Mouse (Mus musculus): Measurements from ENCODE around the gene Galnt10.

Galnt10 gene

DNA sequence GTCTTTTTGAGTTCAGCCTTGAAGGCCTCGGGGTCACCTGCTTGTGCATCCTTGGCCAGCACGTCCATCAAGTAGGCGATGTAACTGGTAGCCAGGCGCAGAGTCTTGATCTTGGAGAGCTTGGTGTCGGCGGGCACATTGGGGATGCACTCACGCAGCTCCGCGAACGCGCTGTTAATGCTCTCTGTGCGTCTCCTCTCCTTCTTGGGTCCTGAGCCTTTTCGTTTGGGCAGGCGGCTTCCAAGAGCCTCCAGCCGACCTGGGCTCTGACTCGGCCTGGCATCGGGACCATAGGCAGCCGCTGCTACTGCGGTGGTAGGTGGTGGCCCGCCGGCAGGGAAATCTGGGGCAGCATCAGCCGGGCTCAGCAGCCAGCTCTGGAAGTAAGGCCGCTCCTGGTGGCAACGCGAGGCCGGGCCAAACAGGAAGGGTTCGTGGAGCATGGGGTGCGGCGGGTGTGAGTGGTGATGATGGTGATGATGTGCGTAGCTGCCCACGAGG is 186.1 kb downstream of the Galnt10 start:
- DNase-seq = no peak

- DNase-seq = no peak
Observed at GRCm38 (mm10) chr11:57831861-57832260, 186.6 kb downstream of the Galnt10 start.

DNA sequence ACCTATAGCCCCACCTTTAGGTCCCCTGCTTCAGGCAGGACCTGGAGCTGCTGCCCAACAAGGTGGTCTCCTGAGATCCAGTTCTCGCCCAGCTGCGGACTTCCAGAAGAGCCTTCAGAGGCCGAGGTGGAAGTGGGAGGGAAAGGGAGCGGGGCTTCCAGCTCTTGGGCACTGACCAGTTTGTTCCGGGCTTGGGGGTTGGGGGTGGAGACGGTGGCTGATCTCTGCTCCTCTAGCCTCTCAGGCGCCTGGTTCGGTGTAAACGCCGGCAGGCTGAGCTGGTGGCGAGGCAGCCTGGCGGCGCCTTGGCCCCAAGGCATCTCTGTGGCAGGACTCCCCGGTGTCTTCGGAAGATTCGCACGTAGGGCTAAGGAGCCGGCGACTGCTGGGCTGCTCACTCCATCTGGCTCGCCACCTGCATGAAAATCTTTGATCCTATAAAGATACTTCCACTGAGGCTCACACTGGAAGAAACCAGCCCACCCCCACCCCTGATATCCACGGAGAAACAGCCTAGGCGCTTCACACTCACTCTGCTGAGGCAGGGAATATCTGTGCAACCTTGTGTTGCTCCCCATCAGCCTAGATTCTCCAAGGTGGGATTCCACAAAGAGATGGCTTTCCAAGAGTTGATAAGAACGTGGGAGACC is 187.4 kb downstream of the Galnt10 start, which contains the start of gene Hand1:
Gene Hand1, minus strand, starts transcription at position 267 of the 650 bp plus-strand sequence.
- DNase-seq = no peak

DNA sequence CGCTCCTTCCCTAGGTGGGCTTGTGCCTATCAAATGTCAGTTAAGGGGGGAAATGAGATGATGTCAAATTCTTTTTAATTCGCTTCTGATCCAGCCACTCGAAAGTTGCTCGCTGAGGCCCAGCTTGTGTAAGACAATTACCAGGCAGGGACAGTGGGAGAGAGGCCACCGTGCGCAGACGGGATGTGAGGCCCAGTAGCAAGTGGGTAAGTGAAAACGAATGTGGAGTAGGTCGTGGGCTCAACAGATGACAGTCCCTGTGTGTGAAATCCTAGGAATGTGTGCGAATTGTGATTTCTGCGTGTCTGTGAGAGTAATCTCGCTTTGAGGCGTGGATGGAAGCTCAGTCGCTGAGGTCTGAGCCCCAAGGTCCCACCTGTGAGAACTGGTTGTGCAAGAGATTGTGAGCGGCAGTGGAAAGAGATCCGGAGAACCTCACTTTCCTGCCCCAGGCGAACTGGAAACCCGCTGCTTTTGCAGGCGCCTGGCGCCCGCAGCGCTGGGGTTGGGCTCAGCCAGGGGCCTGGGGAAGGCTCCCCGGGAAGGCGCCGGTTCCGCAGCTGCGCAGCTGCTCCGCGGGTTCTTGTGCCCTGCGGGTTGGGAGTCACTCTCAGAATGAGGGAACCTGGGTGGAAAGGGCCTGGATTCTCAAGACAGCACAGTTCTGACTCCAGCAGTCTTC is 188.2 kb downstream of the Galnt10 start:
- no peak for DNase-seq

DNA sequence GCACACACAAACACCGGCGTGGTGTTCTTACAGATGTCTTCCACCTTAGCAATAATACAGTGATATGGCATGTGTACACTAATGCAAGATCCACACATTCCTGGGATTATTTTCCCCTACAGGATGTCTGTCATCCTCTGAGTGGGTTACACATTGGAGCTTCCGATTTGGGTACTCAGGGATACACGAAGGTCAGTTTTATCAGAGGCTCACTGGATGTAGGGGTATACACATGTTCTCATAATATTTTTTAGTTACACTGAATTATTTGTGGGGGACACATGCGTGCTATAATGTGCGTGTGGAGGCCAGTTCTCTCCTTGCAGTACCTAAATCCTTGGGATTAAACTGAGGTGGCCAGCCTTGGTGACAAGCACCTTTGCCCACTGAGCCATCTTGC is 188.8 kb downstream of the Galnt10 start:
- no peak for DNase-seq

DNA sequence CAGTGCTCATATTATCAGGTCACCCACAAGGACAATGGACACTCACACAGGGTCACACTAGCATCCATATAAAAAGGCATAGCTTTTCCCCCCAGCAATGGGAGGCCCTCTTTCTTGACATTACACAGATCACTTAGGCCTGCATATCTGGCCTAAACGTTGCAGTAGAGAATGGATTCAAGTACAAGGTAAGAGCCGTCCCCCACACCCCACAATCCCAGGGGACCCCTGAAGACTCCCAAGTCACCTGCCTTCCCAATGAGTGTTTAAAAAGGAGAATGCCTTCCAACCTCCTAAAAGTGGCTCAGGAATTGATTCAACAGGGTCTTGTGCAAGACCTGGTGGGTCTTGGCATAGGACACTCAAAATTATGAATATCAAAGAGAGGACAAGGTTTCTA is 190.1 kb downstream of the Galnt10 start:
- no peak for DNase-seq

- no peak for DNase-seq
Observed at GRCm38 (mm10) chr11:57835931-57836330, 190.7 kb downstream of the Galnt10 start.

- DNase-seq = no peak
Observed at GRCm38 (mm10) chr11:57836401-57836800, 191.2 kb downstream of the Galnt10 start.
